Mouse (Mus musculus) cerebellum, postnatal 25 days (tissue): ENCODE measurements around the gene Plac1.

Experiments
- DNase-seq, 2 experiments: peaks; one replicate each; pipeline ENCODE4 v3.0.0; 2021; ENCODE audit warnings: mixed read lengths in 2 of 2

Gene Plac1

DNA sequence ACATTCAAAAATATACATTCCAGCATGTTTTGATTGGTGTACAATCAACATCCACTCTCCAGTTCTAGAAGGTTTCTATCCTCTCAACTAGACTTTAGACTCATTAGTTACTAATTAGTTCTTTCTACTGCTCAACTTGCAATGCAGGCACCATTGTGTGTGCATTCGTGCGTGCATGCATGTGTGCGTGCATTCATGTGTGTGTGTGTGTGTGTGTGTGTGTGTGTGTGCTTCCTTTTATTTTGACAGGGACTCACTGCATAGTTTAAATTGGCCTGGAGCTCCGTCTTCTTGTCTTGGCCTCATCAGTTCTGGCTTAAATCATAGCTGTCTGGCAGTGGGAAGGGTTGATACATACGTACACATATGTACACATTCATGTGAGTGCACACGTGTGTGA, 198.9 kb downstream of the Plac1 start:
- DNase-seq = no peak

DNA sequence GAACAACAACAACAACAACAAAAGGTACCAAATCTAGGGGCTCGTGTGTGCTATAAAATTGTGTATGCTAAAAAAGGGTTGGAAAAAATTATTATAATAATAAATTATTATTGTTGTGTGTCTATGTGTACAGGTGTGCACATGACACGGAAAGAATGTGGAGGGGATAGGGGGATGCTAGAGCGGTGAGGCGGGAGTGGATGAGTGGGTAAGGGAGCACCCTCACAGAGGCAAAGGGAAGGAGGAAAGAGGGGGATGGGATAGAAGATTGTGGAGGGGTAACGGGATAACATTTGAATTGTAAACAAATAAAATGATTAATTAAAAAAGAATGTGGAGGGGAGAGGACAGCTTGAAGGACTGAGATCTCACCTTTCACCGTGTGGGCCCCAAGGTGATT, 199.8 kb downstream of the Plac1 start:
- DNase-seq = no peak

GRCm38 (mm10) chrX:53039651-53040050, 200.3 kb downstream of the Plac1 start:
- no peak for DNase-seq

DNA sequence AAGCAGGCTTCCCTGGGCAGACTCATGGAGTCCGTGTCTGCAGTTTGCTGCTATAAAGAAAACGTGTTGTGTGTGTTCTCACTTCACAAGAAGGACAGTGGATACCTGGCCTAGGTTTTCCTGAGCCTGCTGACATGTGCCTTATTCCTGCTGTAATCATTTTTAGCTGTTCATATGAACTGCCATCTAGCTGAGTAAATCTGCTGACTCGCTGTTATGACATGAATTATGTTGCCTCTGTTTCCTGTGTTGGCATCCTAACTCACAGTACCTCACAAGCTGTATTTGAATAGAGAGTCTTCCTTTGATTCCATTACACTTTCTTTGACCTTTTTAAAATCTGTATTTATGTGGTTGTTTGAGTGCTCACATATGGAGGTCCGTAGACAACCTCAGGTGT, 201.7 kb downstream of the Plac1 start:
- DNase-seq = no peak

GRCm38 (mm10) chrX:53029559-53029958, 210.4 kb downstream of the Plac1 start:
- no peak for DNase-seq

GRCm38 (mm10) chrX:53025471-53026223, 214.3 kb downstream of the Plac1 start:
- DNase-seq = no peak

GRCm38 (mm10) chrX:53024268-53024667, 215.6 kb downstream of the Plac1 start:
- peak in 1 of 2 experiments; percentile 8 for DNase-seq

DNA sequence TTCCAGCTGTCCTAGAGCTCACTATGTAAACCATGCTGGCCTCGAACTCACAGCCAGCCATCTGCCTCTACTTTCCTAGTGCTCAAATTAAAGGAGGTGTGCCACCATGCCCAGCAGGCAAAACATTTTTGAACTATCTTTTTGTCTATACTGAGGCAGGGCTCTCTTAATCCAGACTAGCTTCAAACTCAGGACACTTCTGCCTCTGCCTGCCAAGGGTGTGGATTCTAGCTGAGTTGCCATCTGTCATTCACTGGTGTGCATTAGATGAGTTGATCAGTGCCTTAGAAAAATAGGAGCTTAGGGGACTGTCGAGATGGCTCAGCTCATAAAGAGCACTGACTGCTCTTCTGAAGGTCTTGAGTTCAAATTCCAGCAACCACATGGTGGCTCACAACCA, 216.9 kb downstream of the Plac1 start:
- DNase-seq = peak; percentile 58 to 69
